Mouse (Mus musculus) heart, adult 2 months (tissue): Measurements from ENCODE around the gene Polr3h.

Source experiments
- CTCF ChIP-seq: fragments of 200-600 bp; IDR thresholded peaks from 2 replicates; pipeline ENCODE4 v1.8.1; 2022; ENCODE audit warnings: antibody characterized with exemption, mild to moderate bottlenecking, moderate library complexity
- POLR2A ChIP-seq: fragments of 200-500 bp; IDR thresholded peaks from 2 replicates; pipeline ENCODE4 v1.6.1; 2011; ENCODE audit warnings: mild to moderate bottlenecking, low read depth, low read length, control low read depth; ENCODE audit not compliant: insufficient read depth

DNA sequence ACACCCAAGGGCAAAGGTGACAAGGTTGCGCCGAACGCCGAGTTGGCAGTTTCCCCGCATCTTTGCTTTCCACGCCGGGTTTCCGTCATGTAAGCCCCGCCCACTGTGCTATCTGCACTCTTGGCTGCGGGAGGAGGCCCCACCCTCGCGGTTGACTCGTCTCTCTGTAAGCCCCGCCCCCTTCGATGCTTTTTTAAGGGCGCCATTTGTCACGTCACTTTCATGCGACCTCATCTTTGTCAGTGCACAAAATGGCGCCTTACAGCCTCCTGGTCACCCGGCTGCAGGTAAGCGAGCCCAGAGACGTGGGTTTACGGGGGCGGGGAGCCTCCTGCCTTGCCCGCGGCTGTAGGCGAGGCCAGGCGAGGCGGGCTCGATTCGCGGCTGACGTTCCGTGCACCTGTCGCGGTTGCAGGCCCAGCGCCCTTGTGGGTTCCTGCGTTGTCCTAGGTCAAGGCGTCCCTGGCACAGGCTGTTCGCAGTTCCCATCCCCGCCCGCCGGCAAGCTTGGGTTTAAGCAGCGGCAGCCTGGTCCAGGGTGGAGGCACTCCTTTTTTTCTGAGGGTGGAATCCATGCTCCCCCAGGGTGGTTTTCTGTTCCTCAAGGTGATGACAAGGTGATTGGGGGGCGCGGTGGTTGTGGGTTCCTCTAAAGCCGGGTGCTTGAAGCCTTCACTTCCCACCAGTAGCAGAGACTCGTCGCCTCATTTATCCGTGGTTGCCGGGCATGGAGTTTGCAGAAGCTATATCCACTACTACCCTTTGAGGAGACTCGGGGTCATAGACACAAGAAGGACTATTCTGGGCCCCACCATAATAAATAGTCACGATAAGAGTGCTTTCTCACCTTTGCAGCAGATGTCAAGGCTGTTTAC lies 53.5 kb downstream of the Polr3h start, which contains the start of gene Aco2:
- TF ChIP-seq CTCF, result no peak
- peak; percentile 92 for TF ChIP-seq POLR2A
